Mouse (Mus musculus) heart, adult 2 months (tissue): ENCODE data around the gene Jmjd7. TPM values are rescaled to one million over a fixed set of nuclear protein-coding genes. Genes with fewer than 3 reads are reported as not detected.
A peak's percentile ranks its signal among the peaks of the same experiment; 100 is the strongest.

ENCODE experiments used
- DNase-seq, 2 experiments: peaks; one replicate each; pipeline ENCODE4 v3.0.0; 2021
- H3K27ac ChIP-seq: fragments of 200-600 bp; 2 replicates; pipeline ENCODE4 v1.8.1; 2022
- H3K27me3 ChIP-seq: fragments of 200-500 bp; 2 replicates; pipeline ENCODE4 v1.6.1; 2012; ENCODE audit warnings: mild to moderate bottlenecking, low read length, inconsistent platforms, mixed read lengths; ENCODE audit not compliant: control insufficient read depth, insufficient read depth
- H3K36me3 ChIP-seq: fragments of 200-500 bp; 2 replicates; pipeline ENCODE4 v1.6.1; 2012; ENCODE audit warnings: low read length, inconsistent platforms; ENCODE audit not compliant: control insufficient read depth, insufficient read depth
- H3K4me1 ChIP-seq: fragments of 200-500 bp; 2 replicates; pipeline ENCODE4 v1.6.1; 2011; ENCODE audit warnings: low read length; ENCODE audit not compliant: control insufficient read depth, insufficient read depth
- H3K4me3 ChIP-seq: fragments of 200-600 bp; 2 replicates; pipeline ENCODE4 v1.8.1; 2022
- H3K79me2 ChIP-seq: fragments of 200-500 bp; replicated peaks from 2 replicates; pipeline ENCODE4 v1.6.1; 2012; ENCODE audit warnings: mild to moderate bottlenecking, inconsistent platforms, low read length, moderate library complexity, mixed read lengths; ENCODE audit not compliant: control insufficient read depth, insufficient read depth
- H3K9ac ChIP-seq: fragments of 200-500 bp; 2 replicates; pipeline ENCODE4 v1.6.1; 2012; ENCODE audit warnings: low read depth, mild to moderate bottlenecking, control low read depth, inconsistent platforms, low read length, mixed read lengths
- CTCF ChIP-seq: fragments of 200-600 bp; IDR thresholded peaks from 2 replicates; pipeline ENCODE4 v1.8.1; 2022; ENCODE audit warnings: antibody characterized with exemption, mild to moderate bottlenecking, moderate library complexity
- EP300 ChIP-seq: fragments of 200-500 bp; IDR thresholded peaks from 2 replicates; pipeline ENCODE4 v1.6.1; 2011; ENCODE audit warnings: low read depth, low read length, control low read depth; ENCODE audit not compliant: insufficient read depth
- POLR2A ChIP-seq: fragments of 200-500 bp; IDR thresholded peaks from 2 replicates; pipeline ENCODE4 v1.6.1; 2011; ENCODE audit warnings: mild to moderate bottlenecking, low read depth, low read length, control low read depth; ENCODE audit not compliant: insufficient read depth
- WGBS: fragments of 180-500 bp; shearing (Covaris S2); methylation state at CpG from one replicate; pipeline ENCODE4 v1.1.7; 2018; 5-methylcytosine and 5-hydroxymethylcytosine counted together
- intact Hi-C: fragments of 180-260 bp; cut with DNase I; formaldehyde crosslinking; loops from one replicate; pipeline ENCODE4 v1.15.1; 2025
- polyA plus RNA-seq: library from polyadenylated mRNA; depleted of rRNA; stranded (reverse); fragments of >200 nt; gene quantifications from 2 replicates; pipeline ENCODE4 v1.2.3, GENCODE M21; 2012
- total RNA-seq, 2 experiments: library from RNA; stranded (reverse); gene quantifications; 2 replicates each; pipeline ENCODE4 v1.2.3; 2021

Gene Jmjd7
- total and polyA plus RNA-seq, 3 experiments = 6.3 to 7.4 (median 6.4) TPM

DNA sequence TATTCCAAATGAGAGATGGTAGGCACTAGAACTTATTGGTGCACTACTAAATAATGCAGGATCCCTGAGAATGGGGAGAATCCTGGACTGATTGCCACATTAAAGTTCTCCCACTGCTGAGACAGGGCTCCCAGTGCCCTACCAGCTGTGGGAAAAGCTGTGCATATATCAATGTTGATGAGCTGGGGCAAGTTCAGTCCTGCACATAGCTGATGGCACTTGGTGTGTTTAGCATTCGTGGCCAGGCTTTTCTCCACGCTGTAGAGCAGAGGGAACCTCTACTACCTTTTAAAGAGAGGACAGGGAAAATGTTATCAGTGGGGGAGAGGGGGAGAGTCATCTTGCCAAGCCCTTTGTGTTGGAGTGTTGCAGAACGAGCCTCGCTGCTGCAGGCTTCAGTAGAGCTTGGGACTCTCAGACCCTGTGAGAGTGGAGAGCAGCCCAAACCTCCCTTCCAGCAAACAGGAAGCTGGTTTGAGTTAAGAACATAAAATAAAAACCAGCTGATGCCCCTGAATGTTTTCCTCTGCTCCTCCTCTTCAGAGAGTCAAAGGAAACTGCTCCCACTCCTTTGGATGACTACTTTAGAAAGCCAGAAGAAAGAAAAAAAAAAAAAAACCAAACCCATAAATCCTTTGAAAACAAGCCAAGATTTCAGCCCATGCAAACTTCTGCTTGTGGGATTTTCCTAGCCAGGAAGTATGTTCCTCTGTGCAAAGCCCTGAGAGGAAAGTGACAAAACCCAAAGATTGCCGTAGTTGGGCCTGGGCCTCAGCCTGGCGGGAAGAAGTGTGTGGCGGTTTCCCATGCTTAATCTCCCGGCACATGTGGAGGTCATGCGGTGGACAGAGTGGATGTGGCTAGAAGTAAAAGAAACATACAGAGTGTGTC is 31.6 kb upstream of the Jmjd7 start:
- TF ChIP-seq POLR2A = no peak
- no peak for TF ChIP-seq EP300
- Histone ChIP-seq H3K27me3 (no peaks in the 10 kb centered on the region), H3K79me2 (no peaks in the 10 kb centered on the region), H3K9ac (no peak overlapping the region), H3K36me3 (peaks cover 4% of the 10 kb centered on the region), H3K4me3 (no peak overlapping the region), H3K27ac (peak overlapping the region; percentile 61), H3K4me1 (peaks cover 13% of the 10 kb centered on the region)
- 20% methylated on average over 9 of the region's 9 CpGs for WGBS
- intact Hi-C loops = no loop called here
- peak in 1 of 2 experiments; percentile 44 for DNase-seq

- H3K4me3 ChIP-seq = no peak overlapping the region
- TF ChIP-seq POLR2A (no peak), EP300 (no peak), CTCF (no peak)
- 59% methylated on average over 4 of the region's 4 CpGs for WGBS
Measured at GRCm38 (mm10) chr2:119997354-119997753, 29.9 kb upstream of the Jmjd7 start.

DNA sequence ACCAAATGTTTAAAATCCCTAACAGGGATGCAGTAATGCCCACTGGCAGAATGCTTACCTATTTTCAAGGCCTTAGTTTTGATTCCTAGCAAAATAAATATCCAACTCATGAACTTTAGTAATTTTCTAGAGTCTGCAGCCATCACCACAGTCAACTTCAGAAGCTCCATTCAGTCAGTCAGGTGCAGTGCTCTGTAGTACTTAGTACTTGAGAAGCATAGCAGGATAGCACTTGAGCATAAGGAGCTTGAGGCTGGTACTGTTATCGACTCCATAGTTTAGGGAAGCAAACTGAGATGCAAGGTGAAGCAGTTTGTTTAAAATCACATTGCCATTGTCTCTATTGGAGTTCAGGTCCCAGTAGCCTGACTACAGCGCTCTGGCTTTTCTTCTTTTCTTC is 27.6 kb upstream of the Jmjd7 start:
- WGBS = 91% methylated on average over 2 of the region's 2 CpGs

More at GRCm38 (mm10) chr2:119997354-119997753, 29.9 kb upstream of the Jmjd7 start:
- H3K4me1 ChIP-seq = peaks cover 14% of the 10 kb centered on the region
- peaks cover 4% of the 10 kb centered on the region for H3K36me3 ChIP-seq
- DNase-seq = no peak
- no peaks in the 10 kb centered on the region for H3K79me2 ChIP-seq
- H3K27ac ChIP-seq = no peak overlapping the region
- H3K9ac ChIP-seq = no peak overlapping the region
- no peaks in the 10 kb centered on the region for H3K27me3 ChIP-seq
- intact Hi-C loops = no loop called here

DNA sequence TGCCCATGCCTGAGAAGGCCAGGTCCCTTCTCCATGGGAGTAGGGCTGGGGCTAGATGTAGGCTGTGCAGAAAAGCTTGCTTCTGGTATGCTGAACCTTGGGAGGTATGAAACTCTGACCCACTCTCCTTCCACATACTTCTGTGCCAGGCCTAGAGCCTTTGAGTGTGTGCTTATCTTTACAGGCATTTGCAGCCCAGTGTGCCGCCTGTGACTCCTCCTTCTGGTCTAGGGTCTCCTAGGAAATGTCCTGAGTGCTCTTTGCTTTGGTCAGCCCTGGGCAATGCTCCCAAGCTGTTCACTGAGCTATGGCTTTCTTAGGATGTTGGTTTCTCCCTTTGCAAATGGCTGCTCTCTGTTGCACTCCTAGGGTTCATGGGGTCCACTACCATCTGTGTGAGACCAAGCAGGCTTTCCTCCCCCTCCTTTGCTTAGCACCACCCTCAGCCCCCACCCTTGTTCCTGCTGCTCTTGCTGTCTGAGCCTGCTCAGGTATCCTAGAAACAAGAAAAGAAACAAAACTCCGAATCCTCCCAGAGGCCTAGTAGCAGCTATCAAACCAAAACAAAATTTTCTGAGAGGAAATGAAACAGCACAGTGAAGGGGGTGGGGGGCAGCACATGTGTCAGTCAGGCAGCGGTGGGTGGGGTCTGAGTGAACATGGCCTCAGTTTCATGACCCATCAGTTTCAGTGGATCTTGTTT is 26.2 kb upstream of the Jmjd7 start:
- no peak overlapping the region for H3K9ac ChIP-seq
- intact Hi-C loops = no loop called here
- WGBS = 58% methylated on average over 3 of the region's 3 CpGs
- H3K36me3 ChIP-seq = 0 out of 2 replicates have a peak, but pooled peaks cover 2% of the 10 kb centered on the region
- no peaks in the 10 kb centered on the region for H3K79me2 ChIP-seq
- H3K4me1 ChIP-seq = peaks cover 9% of the 10 kb centered on the region
- no peak overlapping the region for H3K27ac ChIP-seq
- no peak for DNase-seq
- no peaks in the 10 kb centered on the region for H3K27me3 ChIP-seq
- H3K4me3 ChIP-seq = no peak overlapping the region
- no peak for TF ChIP-seq EP300
- TF ChIP-seq CTCF = no peak
- no peak for TF ChIP-seq POLR2A

More for the DNA sequence above, 27.6 kb upstream of the Jmjd7 start:
- no peak for DNase-seq
- no peaks in the 10 kb centered on the region for H3K27me3 ChIP-seq
- no peak overlapping the region for H3K4me3 ChIP-seq
- H3K4me1 ChIP-seq = peaks cover 14% of the 10 kb centered on the region
- H3K36me3 ChIP-seq = peaks cover 4% of the 10 kb centered on the region
- intact Hi-C loops = no loop called here
- no peak overlapping the region for H3K27ac ChIP-seq
- TF ChIP-seq CTCF (no peak), POLR2A (no peak), EP300 (no peak)
- H3K79me2 ChIP-seq = no peaks in the 10 kb centered on the region
- H3K9ac ChIP-seq = no peak overlapping the region

GRCm38 (mm10) chr2:120001956-120002355 is 25.3 kb upstream of the Jmjd7 start:
- TF ChIP-seq EP300 (no peak), POLR2A (no peak), CTCF (no peak)
- H3K4me1 ChIP-seq = peaks cover 6% of the 10 kb centered on the region
- no peak overlapping the region for H3K27ac ChIP-seq
- no peaks in the 10 kb centered on the region for H3K36me3 ChIP-seq
- no peak overlapping the region for H3K4me3 ChIP-seq
- no peak for DNase-seq
- no peak overlapping the region for H3K9ac ChIP-seq
- no peaks in the 10 kb centered on the region for H3K27me3 ChIP-seq
- no peaks in the 10 kb centered on the region for H3K79me2 ChIP-seq
- intact Hi-C loops = no loop called here
- 66% methylated on average over 4 of the region's 4 CpGs for WGBS
